Mouse (Mus musculus) lung, postnatal 10 days (tissue): ENCODE data around the gene Immp2l.
A peak's percentile ranks its signal among the peaks of the same experiment; 100 is the strongest.

Experiments used
- DNase-seq: peaks from one replicate; pipeline ENCODE4 v3.0.0; 2021

Immp2l gene

GRCm38 (mm10) chr12:41324418-41324817, 300.5 kb downstream of the Immp2l start:
- no peak for DNase-seq

- DNase-seq, result no peak
Observed at GRCm38 (mm10) chr12:41325756-41326155, 301.9 kb downstream of the Immp2l start.

- no peak for DNase-seq
Observed at GRCm38 (mm10) chr12:41330988-41331671, 307.2 kb downstream of the Immp2l start.

GRCm38 (mm10) chr12:41345621-41346020, 321.7 kb downstream of the Immp2l start:
- no peak for DNase-seq

- no peak for DNase-seq
Observed at GRCm38 (mm10) chr12:41347494-41347893, 323.6 kb downstream of the Immp2l start.

- no peak for DNase-seq
Observed at GRCm38 (mm10) chr12:41349386-41349785, 325.5 kb downstream of the Immp2l start.

- DNase-seq, result no peak
Observed at GRCm38 (mm10) chr12:41349814-41350213, 325.9 kb downstream of the Immp2l start.

- DNase-seq, result no peak
Observed at GRCm38 (mm10) chr12:41351275-41351674, 327.4 kb downstream of the Immp2l start.

GRCm38 (mm10) chr12:41354857-41355256, 331.0 kb downstream of the Immp2l start:
- no peak for DNase-seq

GRCm38 (mm10) chr12:41356040-41356439, 332.1 kb downstream of the Immp2l start:
- peak; percentile 5 for DNase-seq

- no peak for DNase-seq
Observed at GRCm38 (mm10) chr12:41386685-41387084, 362.8 kb downstream of the Immp2l start.

GRCm38 (mm10) chr12:41394231-41394630, 370.3 kb downstream of the Immp2l start:
- no peak for DNase-seq

GRCm38 (mm10) chr12:41401136-41401535, 377.2 kb downstream of the Immp2l start:
- no peak for DNase-seq

- DNase-seq, result no peak
Observed at GRCm38 (mm10) chr12:41401923-41402322, 378.0 kb downstream of the Immp2l start.

GRCm38 (mm10) chr12:41409431-41409830, 385.5 kb downstream of the Immp2l start:
- no peak for DNase-seq

- no peak for DNase-seq
Observed at GRCm38 (mm10) chr12:41416635-41417034, 392.7 kb downstream of the Immp2l start.

- DNase-seq, result peak; percentile 51
Observed at GRCm38 (mm10) chr12:41417099-41417498, 393.2 kb downstream of the Immp2l start.

- no peak for DNase-seq
Observed at GRCm38 (mm10) chr12:41417961-41418360, 394.1 kb downstream of the Immp2l start.

- no peak for DNase-seq
Observed at GRCm38 (mm10) chr12:41425101-41425679, 401.3 kb downstream of the Immp2l start.

GRCm38 (mm10) chr12:41427464-41427863, 403.6 kb downstream of the Immp2l start:
- DNase-seq, result no peak

- DNase-seq, result no peak
Observed at GRCm38 (mm10) chr12:41428806-41429205, 404.9 kb downstream of the Immp2l start.

GRCm38 (mm10) chr12:41436206-41436985, 412.5 kb downstream of the Immp2l start:
- DNase-seq, result no peak

GRCm38 (mm10) chr12:41438446-41438845, 414.6 kb downstream of the Immp2l start:
- peak; percentile 18 for DNase-seq
